Mouse (Mus musculus) E14TG2a.4 (cell line): ENCODE measurements at regions not wholly inside any gene's neighbourhood (a gene's known extent, or its start where the extent isn't known, plus 50 kb on each side); places are given as distances from the start of the nearest gene placed in this dataset.
A peak's percentile ranks its signal among the peaks of the same experiment; 100 is the strongest.

ENCODE experiments used
- H3K27me3 ChIP-seq: 2 replicates; pipeline ENCODE4 v1.6.1; 2014; ENCODE audit warnings: low read length, control low read depth; ENCODE audit not compliant: insufficient read depth
- H3K36me3 ChIP-seq: 2 replicates; pipeline ENCODE4 v1.6.1; 2014; ENCODE audit warnings: low read length, control low read depth; ENCODE audit not compliant: insufficient read depth
- H3K4me1 ChIP-seq: replicated peaks from 2 replicates; pipeline ENCODE4 v1.6.1; 2014; ENCODE audit warnings: low read depth, low read length, control low read depth
- H3K4me3 ChIP-seq: replicated peaks from 2 replicates; pipeline ENCODE4 v1.5.1; 2014; ENCODE audit warnings: mild to moderate bottlenecking, low read length
- H3K9me3 ChIP-seq: 2 replicates; pipeline ENCODE4 v1.6.1; 2014; ENCODE audit warnings: low read length, control low read depth
- CTCF ChIP-seq: conservative IDR thresholded peaks from 2 replicates; pipeline ENCODE4 v1.5.1; 2014; ENCODE audit warnings: low read length
- NANOG ChIP-seq: IDR thresholded peaks from 2 replicates; pipeline ENCODE4 v1.6.1; 2014; ENCODE audit warnings: borderline replicate concordance, low read length, mixed read lengths
- POU5F1 ChIP-seq: IDR thresholded peaks from 2 replicates; pipeline ENCODE4 v1.6.1; 2014; ENCODE audit warnings: low read length, borderline replicate concordance

DNA sequence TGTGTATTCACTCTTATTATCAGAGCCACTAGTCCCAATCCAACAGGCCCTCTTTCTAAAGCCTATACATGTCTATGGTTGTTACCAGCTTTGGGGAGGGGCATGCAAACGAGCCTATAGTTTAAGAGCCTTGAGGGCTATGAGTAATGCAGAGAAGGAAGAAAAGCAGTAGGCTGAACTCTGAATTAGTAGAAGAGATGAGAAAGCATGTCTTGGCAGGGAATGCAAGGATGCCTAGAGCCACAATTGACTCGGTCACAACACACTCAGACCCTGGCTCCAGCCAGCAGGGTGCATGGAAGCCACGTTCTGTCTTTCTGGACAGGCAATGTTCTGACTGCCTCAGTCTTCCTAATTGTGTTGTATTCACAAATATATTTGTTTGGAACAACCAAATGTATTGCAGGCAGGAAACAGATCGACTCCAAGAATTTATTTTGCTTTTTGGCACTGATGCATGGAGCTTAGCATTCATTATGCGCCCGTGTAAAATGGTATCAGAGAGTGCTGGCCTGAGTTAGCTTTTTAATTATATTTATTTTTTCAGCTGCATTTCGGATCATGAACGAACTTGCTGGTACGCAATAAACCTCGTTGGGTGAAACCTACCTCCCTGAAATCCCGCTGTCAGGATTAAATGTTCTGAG, 110.2 kb downstream of the Rybp start:
- Histone ChIP-seq H3K4me1 (peaks cover 33% of the 10 kb centered on the region), H3K27me3 (peaks cover 27% of the 10 kb centered on the region), H3K36me3 (no peaks in the 10 kb centered on the region), H3K9me3 (no peaks in the 10 kb centered on the region), H3K4me3 (no peak overlapping the region)
- TF ChIP-seq POU5F1: no peak
- no peak for TF ChIP-seq CTCF
- no peak for TF ChIP-seq NANOG

DNA sequence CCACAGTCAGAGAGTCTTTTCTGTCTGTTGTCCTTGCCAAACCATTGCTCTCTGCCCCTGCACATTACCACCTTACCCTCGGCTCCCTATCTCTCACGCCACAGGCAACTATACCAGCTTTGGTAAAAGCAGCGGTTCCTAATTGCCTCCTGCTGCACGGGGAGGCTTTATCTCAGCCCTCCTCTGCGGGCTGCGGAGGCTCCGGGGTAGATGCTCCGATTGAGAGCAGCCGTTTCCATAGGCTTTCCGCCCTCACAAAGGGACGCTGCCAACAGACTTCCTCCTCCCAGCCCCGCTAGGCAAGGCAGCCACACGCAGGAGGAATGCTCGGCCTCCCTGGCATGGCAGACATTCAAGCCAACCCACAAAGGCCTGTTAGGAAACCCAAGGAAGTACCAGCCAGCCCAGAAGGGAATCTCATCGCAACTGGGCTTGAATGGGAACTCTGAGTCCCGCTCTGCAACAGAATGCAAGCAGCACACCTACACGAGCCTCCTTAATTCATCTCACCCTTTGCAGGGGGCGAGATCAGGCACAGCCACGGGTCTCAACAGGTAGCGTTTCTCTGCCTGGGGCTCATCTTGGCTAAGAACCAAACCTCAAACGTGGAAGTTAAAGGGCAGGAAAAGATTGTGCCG, 116.5 kb downstream of the Rybp start:
- no peaks in the 10 kb centered on the region for H3K9me3 ChIP-seq
- peak overlapping the region; percentile 63 for H3K4me3 ChIP-seq
- H3K27me3 ChIP-seq: peaks cover 59% of the 10 kb centered on the region
- TF ChIP-seq CTCF: no peak
- no peak for TF ChIP-seq NANOG
- no peak for TF ChIP-seq POU5F1
- H3K36me3 ChIP-seq: no peaks in the 10 kb centered on the region
- peaks cover 14% of the 10 kb centered on the region for H3K4me1 ChIP-seq

DNA sequence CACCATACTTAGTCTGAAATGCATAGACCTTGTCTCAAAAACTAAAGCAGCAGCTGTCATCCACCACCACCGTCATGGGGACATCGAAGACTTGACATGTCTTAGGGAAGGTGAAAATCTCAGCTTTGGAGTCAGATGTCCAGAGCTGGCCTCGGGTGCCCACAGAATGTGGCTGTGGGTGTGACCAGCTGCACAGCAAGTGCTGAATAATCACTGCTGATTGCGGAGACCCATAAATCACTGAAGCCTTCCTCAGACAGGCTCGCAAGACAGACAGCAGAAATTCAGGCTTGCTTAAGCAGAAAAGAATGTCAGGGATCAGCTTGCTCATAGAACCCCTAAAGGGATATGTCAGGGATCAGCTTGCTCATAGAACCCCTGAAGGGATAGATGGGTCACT, 120.0 kb downstream of the Rybp start:
- Histone ChIP-seq H3K9me3 (no peaks in the 10 kb centered on the region), H3K27me3 (peaks cover 73% of the 10 kb centered on the region), H3K4me3 (no peak overlapping the region), H3K4me1 (peaks cover 34% of the 10 kb centered on the region), H3K36me3 (no peaks in the 10 kb centered on the region)
- no peak for TF ChIP-seq NANOG

DNA sequence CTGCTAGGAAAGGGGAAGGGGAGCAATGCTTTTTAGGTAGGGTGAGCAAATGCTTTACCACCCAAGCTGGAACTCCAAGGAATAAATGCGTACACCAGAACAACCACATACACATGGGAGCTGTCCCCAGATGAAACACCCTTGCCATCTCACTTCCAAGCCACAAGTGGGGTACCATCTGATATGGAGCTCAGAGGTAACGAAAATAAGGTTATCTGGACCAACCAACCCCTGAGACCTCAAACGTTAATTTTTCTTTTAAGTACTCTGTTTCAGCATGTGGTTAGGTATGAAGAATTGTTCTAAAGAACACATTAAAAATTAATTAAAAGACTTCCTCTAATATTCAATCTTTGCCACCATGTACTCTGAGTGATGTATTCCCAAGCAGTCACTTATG, 121.5 kb downstream of the Rybp start:
- peaks cover 38% of the 10 kb centered on the region for H3K4me1 ChIP-seq
- TF ChIP-seq NANOG: no peak
- no peak for TF ChIP-seq CTCF
- TF ChIP-seq POU5F1: no peak
- H3K36me3 ChIP-seq: no peaks in the 10 kb centered on the region
- H3K27me3 ChIP-seq: peaks cover 67% of the 10 kb centered on the region
- H3K4me3 ChIP-seq: no peak overlapping the region
- no peaks in the 10 kb centered on the region for H3K9me3 ChIP-seq

DNA sequence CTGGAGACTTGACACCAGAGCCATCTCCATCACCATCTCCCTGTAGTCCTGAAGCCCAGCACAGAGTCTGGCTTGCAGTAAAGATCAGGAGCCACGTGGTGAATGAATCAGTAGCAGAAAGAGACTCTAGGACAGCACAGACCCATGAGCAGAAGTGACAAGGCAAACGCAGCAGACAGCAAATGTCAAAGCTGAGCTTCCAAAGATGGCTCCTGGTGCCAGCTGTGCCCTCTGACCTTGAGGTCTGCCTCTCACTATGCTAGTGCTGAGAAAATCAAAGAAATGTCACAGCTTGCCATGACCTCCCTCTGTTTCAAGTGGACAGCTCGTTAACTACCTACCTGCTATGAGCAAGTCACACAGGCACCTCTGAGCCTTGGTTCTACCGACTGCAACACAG, 123.1 kb downstream of the Rybp start:
- peaks cover 52% of the 10 kb centered on the region for H3K27me3 ChIP-seq
- H3K4me1 ChIP-seq: peaks cover 48% of the 10 kb centered on the region
- no peak for TF ChIP-seq POU5F1
- H3K4me3 ChIP-seq: 0 out of 2 replicates have a peak overlapping the region, but pooled peaks have one; percentile 32
- no peaks in the 10 kb centered on the region for H3K36me3 ChIP-seq
- H3K9me3 ChIP-seq: no peaks in the 10 kb centered on the region

DNA sequence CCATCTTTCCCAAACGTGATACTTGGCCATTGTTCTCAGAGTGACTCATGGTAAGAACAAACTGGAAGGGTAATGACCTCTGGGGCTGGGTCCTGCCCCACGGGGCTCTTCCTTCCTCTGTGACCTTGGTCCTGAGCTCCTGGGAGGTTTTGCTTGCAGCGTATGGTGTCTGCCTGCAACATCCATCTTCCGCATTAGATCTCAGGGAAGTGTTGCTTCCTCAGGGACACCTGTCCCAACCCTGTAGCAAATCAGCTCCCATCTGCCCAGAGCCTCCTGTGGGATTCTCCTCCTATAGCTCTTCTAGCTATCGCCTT, 123.5 kb downstream of the Rybp start:
- H3K36me3 ChIP-seq: no peaks in the 10 kb centered on the region
- peaks cover 50% of the 10 kb centered on the region for H3K27me3 ChIP-seq
- TF ChIP-seq NANOG (no peak), CTCF (no peak), POU5F1 (no peak)
- peak overlapping the region; percentile 32; the same call in 1 of the 2 replicates for H3K4me3 ChIP-seq
- H3K9me3 ChIP-seq: no peaks in the 10 kb centered on the region
- H3K4me1 ChIP-seq: peaks cover 50% of the 10 kb centered on the region

DNA sequence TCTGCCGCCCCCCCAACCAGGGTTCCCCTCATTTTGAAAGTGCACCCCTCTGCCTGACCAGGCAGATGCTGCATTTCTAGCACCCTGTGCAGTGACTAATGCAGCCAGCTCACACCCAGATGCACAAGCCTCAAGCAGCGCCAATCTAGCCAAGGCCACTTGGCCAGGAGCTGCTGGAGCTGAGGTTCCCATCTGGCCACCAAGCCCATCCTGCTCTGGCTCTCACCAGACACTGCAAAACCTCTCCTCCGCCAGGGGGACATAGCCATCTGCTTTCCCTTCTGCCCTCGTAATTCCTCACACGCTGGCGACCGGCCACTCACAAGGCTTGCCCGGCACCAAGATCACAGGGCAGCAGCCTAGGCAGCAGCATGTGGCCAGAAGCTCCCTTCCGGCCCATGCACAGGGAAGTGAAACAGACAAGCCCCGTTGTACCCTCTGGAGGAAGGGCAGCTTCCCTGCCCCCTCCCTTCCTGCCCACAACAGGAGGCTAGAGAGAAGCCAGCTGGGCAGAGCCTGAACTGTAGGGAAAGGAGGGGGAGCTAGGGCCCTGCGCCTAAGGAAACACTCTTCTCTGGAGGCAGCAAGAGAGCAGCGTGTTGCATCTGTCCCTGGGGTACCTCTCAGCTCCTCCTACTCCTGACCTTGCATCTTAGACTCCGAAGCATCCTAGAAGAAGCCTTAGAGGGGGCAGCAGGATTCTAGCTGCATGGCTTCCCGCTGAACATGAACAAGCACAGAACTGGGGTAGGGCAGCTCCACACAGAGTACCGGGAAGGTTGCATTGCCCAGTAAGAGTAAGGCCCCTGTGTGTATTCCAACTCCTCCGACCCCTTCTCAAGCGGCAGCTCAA, 124.1 kb downstream of the Rybp start:
- H3K9me3 ChIP-seq: no peaks in the 10 kb centered on the region
- H3K27me3 ChIP-seq: peaks cover 45% of the 10 kb centered on the region
- no peaks in the 10 kb centered on the region for H3K36me3 ChIP-seq
- TF ChIP-seq CTCF (no peak), POU5F1 (no peak), NANOG (no peak)
- peaks cover 50% of the 10 kb centered on the region for H3K4me1 ChIP-seq
- peak overlapping the region; percentile 32 for H3K4me3 ChIP-seq

DNA sequence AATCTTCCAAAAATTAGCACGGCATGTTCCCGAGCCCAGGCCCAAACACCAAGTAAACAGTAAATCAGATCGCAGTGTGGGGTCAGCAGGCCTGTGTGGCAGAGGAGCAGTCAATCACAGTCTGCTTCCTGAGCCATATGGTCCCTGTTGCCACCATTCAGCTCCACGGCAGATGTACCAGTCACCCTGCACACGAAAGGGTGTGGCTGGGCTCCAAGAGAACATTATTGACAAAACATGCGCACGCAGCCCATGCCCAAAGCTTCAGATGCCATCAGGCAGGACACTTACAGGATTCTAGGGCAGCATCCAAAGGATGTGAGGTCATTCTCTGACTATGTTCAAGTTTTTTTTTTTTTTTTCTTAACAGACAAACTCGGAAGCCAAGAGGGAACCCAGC, 126.6 kb downstream of the Rybp start:
- Histone ChIP-seq H3K4me1 (peaks cover 61% of the 10 kb centered on the region), H3K9me3 (no peaks in the 10 kb centered on the region), H3K27me3 (peaks cover 35% of the 10 kb centered on the region), H3K36me3 (no peaks in the 10 kb centered on the region), H3K4me3 (no peak overlapping the region)
- no peak for TF ChIP-seq POU5F1
- no peak for TF ChIP-seq NANOG
- no peak for TF ChIP-seq CTCF

DNA sequence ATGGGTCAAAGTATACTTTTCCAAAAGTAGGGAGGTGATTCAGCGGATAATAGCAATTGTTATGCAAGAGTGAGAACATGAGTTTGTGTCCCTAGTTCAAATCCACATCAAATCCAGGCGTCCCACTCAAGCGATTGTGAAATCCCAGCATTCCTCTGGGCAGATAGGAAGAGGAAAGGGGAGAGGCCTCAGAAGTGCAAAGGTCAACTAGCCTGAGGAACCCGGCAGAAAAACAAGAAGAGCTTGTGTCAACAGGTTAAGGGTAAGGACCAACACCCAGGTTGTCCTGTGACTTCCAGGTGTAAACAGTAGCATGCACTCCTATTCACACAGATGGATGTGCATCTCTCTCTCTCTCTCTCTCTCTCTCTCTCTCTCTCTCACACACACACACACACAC, 127.5 kb downstream of the Rybp start:
- Histone ChIP-seq H3K36me3 (no peaks in the 10 kb centered on the region), H3K4me3 (0 out of 2 replicates have a peak overlapping the region, but pooled peaks have one; percentile 35), H3K4me1 (peaks cover 69% of the 10 kb centered on the region), H3K27me3 (peaks cover 43% of the 10 kb centered on the region), H3K9me3 (no peaks in the 10 kb centered on the region)
- TF ChIP-seq NANOG (no peak), CTCF (no peak), POU5F1 (no peak)
